Mouse (Mus musculus) adrenal gland, adult 2 months (tissue): ENCODE results near the gene Fkbp1a. TPM values are rescaled to one million over a fixed set of nuclear protein-coding genes. Genes with fewer than 3 reads are reported as not detected.

Experiments
- DNase-seq: peaks from one replicate; pipeline ENCODE4 v3.0.0; 2021
- polyA plus RNA-seq: library from polyadenylated mRNA; depleted of rRNA; stranded (reverse); fragments of >200 nt; gene quantifications from 2 replicates; pipeline ENCODE4 v1.2.3, GENCODE M21; 2012
- total RNA-seq, 2 experiments: library from RNA; stranded (reverse); gene quantifications; 2 replicates each; pipeline ENCODE4 v1.2.3; 2021

Gene Fkbp1a
- total and polyA plus RNA-seq, 3 experiments, result 99.4 to 292 (median 226) TPM

DNA sequence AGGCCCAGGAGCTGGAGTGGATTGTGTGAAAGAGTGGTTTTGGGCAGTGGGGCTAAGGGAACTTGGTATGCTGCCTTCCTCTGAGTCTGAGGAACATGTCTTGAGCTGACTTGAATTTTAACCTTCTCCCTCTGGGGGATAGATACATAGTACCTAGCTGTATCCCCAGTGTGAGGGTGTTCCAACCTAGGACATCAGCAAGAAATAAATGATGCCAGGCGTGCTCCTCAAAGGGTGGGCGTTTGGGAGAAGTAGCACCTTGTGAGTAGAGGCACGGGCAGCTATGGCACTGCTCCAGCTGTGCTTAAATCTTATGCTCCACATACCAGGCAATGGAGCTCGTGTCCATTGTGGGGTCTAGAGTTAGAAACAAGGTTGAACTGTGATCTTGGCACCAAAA is 4.3 kb downstream of the Fkbp1a start:
- DNase-seq, result no peak

DNA sequence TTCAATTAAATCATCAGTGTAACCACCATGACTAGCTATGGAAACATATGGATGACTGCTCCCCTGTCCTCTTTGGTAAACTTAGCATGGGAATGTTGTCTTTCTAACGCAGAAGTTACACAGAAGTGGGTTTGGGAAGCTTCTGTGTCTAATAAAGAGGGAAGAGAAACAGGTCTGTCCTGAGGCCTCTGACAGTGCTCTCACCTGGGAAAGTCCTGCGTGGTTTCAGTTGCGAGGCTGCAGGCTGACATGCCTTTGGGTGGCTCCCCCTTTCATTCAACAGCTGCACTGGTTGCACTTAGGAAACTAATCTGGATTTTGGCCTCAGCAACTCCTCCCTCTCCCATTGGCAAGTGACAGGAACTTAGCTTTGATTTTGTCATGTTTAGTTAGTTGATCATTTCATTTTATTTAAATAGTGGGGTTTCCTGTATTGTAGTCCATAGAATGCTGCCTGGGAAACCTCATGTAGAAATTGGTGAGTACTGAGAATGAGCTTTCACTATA is 7.4 kb downstream of the Fkbp1a start:
- DNase-seq, result no peak

DNA sequence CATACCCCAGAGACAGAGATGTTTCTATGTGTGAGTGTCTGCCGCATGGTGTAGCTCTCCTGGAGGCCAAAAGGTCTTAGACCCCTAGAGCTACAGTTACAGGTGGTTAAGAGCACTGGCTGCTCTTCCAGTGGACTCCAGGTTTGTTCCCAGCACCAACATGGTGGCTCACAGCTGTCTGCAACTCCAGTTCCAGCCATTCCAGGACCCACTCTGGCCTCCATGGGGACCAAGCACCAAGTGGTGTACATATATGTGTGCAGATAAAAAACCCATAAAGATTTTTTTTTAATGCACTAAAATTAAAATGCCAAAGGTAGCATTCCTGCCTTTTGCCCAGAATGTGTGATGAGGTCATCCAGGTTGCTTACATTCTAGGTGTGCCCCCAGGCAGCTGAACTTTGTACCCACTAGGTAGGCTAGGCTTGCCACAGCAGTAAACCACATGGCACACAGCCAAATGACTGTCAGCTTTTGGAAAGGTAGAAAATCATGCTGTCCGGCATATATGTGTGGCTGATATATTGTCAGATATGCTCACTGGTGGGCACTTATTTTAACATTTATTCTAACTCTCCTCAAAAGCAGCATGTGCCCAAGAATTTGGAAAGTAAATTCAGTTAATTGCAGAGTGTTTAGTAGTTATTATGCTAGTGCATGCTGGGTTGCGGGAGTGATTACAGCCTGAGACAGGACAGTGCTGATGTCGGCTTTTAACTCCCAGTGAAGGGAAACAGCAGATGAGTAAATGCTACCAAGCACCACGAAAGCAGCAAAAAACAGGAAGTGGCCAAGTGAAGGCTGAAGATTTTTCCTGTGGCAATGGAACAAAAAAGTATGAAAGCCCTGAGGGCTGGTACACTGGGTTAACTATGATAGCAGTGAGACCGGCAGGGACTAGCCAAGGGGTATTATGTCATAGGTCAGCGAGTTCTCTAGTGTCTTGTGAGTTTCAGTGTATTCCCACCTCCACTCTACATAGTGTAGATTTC is 20.9 kb downstream of the Fkbp1a start:
- no peak for DNase-seq

DNA sequence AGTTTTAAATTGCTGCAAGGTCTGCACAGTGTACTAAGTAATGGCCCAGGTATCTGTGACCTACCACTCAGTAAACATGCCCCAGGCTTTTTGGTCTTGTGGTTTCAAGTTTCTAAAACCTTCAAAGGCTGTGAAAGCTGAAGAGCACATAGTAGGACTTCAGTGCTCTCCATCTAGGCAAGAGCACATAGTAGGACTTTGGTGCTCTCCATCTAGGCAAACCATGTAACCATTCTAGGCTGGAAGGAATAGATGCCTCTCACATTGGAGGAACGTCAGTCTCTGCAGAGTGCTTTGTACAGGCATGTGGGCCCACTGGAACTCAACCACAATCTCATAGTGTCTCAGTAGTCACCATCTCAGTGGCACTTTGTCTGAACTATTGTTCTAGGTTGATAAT is 21.7 kb downstream of the Fkbp1a start:
- no peak for DNase-seq

DNA sequence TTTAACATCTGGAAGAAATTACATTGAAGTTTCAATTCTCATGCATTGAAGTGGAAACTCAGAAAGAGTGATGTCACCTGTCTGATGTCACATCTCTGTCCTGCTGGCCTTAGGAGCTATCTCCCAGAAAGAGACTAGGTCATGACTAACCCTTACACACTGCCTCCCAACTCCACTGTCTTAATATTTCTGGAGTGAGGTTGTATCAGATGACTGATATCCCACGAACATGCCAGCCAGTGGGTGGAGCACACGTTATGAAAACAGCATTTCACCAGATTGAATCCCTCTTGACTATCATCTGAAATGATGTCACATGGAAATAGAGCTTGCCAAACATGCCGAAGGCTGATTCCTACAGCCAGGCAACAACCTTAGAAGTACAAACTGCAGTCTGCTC is 22.7 kb downstream of the Fkbp1a start:
- peak; percentile 60 for DNase-seq

DNA sequence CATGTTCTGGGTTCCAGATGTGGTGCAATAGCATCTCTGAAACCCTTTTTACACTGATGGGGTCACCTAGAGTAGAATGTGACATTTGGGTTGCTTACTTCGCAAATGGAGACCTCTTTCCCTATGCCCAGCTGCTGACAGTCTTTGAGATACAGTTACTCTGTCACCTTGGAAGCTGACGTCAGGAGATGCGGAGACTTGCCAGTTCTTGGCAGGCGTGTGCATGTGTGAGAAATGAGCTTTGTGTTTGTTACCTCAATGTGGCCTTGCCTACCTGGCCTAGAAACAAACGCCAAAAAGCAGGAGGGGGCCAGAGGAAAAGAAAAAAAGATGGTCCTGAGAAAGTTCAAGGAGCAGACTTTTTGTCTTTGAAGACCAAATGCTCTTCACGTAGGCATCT is 24.6 kb downstream of the Fkbp1a start:
- DNase-seq, result peak; percentile 55

DNA sequence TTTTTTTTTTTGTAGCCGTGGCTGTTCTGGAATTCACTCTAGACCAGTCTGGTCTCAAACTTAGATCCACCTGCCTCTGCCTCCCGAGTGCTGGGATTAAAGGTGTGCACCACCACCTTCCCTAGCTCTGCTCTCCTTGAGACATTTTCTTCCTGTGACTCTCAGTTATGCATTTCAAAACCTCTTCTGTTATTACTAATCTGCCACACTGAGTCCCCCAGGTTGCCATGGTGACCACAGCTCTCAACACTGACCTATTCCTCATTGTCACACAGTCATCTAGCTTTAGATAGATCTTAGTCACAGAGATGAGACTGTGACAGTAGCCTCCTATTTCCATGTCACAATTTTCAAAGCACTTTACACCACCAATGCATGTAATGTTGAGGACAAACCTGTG is 27.2 kb downstream of the Fkbp1a start:
- peak; percentile 75 for DNase-seq

DNA sequence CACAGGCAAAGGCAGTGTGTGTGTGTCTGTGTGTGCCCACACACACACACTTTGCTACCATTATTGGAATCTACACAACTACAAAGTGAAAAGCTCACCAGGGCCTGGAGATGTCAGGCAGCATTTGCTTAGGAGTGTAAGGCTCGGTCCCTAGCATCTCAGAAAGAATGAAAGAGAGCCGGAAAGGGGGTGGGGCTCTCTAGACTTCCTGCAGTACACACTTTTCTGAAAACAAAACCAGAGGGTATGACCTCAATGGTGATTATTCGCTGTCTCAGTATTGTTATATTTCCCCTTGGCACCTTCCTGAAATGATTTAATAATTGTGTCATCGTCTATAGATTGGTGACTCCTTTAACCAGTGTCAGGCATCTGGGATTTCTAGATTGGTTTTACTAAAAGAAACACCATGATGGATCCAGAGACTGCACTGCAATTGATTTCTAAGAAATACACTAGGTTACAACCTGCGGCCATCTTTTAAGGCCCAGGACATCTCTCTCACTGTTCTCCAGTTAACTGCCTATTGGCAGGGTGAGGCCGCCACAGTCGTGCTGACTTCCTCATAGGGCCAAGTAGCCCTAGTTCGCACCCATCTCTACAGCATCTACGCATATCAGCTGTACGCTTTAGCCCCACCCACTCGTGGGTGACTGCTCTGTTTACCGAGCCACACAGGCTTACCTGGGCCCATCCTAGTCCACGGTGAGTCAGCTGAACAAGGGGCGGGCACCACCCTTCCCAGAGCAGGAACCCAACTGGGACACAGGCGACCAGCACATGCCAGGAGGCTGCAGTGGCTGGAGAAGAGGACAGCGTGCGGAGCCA is 29.8 kb downstream of the Fkbp1a start, which contains the start of gene Sdcbp2:
TSS of gene Sdcbp2 (plus strand) at position 750 of the 828 bp plus-strand sequence.
- no peak for DNase-seq

DNA sequence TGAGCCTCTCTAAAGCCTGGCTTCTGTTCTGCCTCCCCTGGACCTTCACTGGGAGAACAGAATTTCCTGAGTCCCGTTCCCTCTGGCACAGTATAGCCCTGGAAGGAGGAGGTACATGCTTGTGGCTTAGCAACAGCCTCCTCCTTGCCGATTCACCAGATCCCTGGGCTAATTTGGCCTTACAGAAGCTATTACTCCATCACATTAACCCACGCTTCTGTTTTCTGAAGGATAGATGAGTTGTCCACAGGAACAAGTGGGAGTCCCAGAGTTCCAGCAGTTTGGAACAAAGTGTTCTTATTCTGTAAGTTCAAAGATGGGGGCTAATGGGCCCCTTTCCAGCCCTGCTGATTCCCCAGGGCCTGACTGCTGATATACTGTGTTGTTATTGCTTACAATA is 31.4 kb downstream of the Fkbp1a start:
- DNase-seq, result no peak

DNA sequence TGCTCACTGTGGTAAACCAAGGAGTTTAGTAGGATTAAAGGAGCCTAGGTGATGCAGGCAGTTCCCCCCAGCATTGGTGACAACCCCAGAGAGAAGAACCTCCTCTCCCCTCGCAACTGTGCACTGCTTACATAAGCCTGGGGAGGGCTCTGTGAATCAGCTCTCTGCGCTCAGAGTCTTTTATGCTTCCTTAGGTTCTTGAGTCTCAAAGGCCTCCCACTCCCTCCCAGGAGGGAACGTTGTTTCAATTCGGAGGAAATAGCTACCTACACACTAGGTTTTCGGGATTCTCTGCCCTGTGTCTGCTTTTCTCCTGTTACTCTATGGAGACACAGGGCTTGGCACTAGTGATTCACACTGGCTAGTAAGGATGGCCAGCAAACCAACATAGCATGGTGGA is 32.3 kb downstream of the Fkbp1a start:
- no peak for DNase-seq

DNA sequence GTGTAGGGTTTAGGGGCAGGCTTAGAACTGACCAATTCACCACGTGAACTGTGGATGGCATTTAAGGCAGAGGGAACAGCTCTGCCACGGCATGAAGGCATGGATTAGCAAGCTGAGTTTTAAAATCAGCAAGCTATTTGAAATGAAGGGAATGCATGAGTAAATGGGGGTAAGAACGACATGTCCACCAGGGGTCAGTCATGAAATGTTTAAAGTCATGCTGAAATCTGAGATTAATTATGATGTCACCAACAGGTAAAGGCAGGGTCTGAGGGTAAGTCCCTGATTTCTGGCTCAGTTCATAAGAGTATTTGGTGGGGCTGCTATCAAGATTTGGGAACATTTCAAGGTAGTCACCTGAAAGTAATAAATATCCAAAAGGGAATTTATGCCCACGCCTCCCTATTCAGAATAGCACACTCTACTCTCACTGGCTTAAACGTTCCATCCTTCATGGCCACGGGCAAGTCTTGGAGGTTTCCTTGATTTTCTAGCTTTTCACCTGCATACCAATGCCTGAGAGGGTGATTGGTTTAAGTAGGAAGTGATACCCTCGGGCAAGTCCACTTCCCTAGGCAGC is 32.9 kb downstream of the Fkbp1a start:
- DNase-seq, result peak; percentile 38

DNA sequence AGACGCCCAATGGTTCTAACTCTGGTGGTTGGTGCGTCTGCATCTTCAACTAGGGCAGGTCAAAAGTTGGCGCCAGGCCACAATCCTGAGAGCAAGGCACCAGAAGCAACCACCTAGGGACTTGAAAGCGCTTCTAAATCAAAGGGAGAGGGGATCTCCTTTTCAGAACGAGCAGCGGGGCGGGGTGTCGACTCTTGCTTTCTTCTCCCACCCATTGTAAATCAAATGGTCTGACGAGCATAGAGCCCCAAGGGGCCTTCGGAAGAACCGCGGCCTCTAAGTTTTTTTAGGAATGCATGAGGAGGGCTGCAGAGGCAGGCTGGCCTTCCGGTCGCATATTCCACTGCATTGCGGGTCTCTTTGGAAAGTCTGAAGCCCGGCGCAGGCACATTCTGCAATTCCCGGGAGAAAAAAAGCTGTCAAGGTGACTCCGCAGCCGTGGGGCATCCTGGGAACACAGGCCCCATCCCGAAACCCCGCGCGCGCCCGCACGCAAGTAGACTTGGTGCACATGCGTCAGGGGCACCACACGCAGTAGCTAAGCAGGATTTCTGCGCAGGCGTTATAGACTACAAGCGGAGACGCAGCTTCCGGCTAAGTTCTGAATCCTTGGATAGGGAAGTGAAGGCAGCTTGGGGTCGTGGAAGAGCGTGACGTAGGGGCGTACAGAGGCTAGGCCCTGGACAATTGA is 33.6 kb downstream of the Fkbp1a start:
- DNase-seq, result peak; percentile 93

DNA sequence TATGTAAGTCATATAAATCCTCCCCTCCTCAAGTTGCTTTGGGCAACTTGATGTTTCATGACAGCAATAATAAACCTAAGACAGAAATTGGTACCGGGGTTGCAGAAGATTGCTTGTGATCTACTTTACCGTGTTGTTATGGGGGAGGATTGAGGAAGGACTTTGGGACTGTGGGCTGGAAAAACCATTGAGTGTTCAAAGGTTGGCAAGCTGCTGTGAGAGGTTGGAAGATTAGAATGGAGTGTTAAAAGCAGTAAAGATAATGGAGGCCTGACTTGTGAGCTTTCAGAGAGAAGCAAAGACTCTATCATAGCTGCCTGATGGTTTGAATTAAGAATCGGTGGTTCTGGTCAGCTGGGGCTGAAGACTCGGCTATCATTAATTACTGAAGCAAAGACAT is 36.9 kb downstream of the Fkbp1a start:
- DNase-seq, result no peak

DNA sequence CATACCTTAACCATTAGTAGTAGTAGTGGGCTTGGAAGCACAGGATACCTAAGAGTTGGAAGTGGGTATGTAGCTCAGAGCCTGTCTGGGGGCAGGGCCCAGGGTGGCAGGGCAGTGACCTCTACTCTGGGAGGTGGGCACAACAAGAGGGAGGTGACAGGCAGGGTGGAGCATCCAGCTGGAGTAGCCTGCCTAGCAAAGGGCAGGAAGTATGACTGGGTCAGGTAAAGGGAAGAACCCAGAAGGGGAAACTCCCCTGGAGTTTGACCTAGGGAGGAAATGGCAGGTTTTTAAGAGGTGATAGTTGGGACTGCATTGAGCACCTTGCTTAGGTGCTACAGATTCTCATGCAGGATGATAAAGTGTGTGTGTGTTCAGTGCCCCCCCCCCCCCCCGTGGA is 38.7 kb downstream of the Fkbp1a start:
- no peak for DNase-seq

DNA sequence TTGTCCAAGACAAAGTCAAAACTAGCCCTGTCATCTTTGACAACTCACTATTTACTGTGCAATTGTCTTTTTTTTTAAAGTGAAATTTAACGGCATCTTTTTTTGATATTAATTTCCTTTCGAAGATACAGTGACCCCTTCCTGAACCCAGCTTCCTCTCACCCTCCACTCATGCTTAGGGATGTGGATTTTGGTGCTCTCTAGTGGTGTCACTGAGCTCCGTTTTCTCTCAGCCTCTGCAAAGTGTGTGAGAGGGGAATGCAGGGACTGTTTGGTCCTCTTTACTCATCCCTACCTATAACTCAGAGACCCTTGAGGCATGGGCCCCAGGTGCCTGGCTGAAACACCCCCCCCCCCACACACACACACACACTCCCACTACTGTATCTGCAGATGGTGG is 43.7 kb downstream of the Fkbp1a start:
- no peak for DNase-seq

DNA sequence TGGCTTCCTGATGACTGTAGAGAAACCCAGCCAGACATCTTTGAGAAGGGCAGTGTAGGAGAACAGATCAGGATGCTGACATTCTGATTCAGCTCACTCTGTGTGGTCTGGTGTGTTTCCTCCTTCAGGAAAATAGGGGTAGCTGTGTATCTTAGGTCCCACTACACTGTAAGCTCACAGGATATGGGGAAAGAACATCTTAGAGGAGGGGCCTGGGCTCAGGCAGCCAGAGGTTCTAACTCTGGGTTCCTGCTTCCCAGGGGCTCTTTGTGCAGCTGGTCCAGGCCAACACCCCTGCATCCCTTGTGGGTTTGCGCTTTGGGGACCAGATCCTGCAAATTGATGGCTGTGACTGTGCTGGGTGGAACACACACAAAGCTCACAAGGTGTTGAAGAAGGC is 44.5 kb downstream of the Fkbp1a start:
- DNase-seq, result no peak

DNA sequence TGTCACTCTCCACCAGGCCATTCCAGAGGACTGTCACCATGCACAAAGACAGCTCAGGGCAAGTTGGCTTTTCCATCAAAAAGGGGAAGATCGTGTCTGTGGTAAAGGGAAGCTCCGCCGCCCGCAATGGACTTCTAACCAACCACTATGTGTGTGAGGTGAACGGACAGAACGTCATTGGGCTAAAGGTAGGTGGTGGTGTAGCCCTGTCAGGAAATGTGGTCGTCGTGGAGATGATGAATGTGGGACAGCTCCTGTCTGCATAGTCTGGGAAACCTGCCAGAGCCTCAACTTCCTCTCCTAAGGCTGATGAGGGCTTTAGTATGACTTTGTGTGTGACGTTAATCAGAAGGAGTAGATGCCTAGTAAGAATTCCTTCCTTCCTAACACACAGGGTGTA is 45.0 kb downstream of the Fkbp1a start:
- no peak for DNase-seq

DNA sequence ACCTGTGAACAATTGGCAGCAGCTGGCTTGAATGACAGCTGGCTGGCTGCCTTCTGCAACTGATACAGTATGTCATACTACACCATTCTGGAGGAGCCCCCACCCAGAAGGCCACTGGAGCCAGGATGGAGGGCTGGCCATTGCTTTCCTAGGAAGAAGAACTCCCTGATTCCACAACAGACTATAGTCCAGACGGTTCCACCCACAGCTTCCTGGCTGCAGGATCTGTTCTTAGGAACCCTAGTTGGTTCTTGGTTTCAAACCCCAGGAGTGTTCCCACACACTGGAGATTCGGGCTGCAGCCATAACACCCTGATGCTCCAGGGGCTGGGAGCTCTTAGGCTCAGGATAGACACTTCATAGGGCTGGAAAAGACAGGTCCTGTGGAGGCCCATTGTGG is 55.8 kb downstream of the Fkbp1a start:
- no peak for DNase-seq

DNA sequence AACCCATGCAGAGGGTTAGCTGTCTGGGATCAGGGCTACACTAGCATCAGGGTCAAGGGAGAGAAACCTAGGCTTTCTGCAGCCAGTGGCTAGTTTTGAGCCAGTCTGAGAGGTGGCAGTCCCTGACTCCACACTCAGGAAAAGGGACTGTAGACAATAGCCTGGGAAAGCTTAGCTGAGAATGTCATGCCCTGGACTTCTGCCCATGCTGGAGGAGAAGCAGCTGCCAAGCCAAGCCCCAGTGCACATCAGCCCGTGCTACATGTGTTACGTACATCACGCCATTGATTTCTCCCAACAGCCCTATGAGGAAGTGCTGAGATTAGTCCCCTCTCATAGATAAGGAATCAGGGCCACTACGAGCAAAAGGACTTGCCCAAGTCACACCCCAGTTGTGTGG is 59.8 kb downstream of the Fkbp1a start:
- no peak for DNase-seq

DNA sequence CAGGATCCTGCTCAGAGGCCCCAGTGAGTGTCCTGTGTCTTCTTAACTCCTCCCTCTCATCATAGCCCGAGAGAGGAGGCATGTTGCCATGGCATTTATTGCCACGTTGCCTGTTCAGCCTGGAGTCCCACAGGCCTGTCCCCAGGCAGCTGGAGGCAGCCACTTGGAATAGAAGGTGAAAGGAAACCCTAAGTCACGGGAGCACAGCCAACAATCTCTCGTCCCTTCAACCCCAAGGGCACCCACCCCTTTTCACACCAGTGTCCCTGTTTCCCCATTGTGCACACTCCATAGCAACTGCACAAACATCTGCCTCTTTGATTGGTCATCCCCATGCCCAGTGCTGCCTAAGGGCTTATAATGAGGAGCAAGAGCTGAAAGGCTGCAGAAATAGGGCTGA is 61.3 kb downstream of the Fkbp1a start:
- no peak for DNase-seq

DNA sequence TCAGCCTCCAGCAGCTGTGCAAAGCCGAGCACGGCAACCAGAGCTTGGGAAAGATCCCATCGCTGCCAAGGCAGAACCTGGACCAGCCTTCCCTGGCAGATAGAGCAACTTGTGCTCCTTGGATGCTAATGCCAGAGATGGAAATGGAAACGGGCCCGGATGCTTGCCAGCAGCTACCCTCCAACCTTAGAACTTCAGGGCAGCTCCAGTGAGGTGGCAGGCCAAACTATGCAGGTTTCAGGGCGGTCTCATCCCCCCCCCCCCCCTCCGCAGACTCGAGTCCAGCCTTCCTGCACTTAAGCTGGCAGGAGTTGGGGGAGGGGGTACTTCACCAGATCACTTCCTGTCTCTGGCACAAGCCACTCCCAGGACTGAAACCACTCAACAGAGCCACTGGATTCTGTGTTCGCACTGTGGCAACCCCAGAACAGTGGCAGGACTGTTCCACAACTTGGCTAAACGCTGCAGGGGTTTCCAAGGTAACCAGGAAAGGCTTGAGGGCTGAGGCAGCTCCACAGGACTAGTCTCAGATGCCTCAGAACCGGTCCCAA is 63.2 kb downstream of the Fkbp1a start:
- DNase-seq, result peak; percentile 15

DNA sequence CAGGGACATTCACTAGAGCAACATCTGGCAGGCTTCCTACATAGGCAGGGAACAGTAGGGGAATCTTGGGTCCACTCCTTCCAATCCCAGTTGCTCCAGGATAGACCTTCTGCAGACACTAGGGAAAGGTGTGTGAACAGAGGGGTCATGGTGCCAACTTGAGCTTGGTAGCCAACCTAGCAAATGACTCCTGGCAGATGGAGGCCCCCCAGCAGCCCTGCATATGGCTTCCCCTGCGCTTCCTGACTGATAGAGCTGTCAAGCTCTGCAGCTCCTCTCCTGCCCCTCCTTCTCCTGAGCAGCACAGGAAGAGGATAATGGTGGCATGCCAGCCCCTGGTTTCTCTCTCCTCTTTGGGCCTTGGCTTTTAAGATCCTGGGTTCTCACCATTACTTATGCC is 66.2 kb downstream of the Fkbp1a start:
- no peak for DNase-seq
